Mouse (Mus musculus) kidney, postnatal 0 days (tissue): ENCODE results near the gene Aunip. TPM values are rescaled to one million over a fixed set of nuclear protein-coding genes. Genes with fewer than 3 reads are reported as not detected.

Experiments
- ATAC-seq: fragments of 200-750 bp; cut with Nextera tagmentation; replicated peaks from 2 replicates; pipeline ENCODE4 v1.8.0; 2017; ENCODE audit warnings: low read depth, moderate number of reproducible peaks, moderate TSS enrichment, moderate library complexity; ENCODE audit not compliant: low FRiP score
- DNase-seq: peaks from one replicate; pipeline ENCODE4 v3.0.0-alpha.2; 2016; ENCODE audit warnings: low spot score
- H3K27ac ChIP-seq: fragments of 300-500 bp; sonication (generic); 2 replicates; pipeline ENCODE4 v1.5.1; 2014; ENCODE audit warnings: mild to moderate bottlenecking
- H3K27me3 ChIP-seq: fragments of 300-500 bp; sonication (generic); 2 replicates; pipeline ENCODE4 v1.6.1; 2014; ENCODE audit warnings: low read length, mixed read lengths; ENCODE audit not compliant: insufficient read depth
- H3K36me3 ChIP-seq: fragments of 300-500 bp; sonication (generic); 2 replicates; pipeline ENCODE4 v1.6.1; 2014; ENCODE audit warnings: low read length, mixed read lengths; ENCODE audit not compliant: insufficient read depth
- H3K4me1 ChIP-seq: fragments of 300-500 bp; sonication (generic); replicated peaks from 2 replicates; pipeline ENCODE4 v1.6.1; 2014; ENCODE audit warnings: antibody characterized with exemption, low read length, mixed read lengths; ENCODE audit not compliant: insufficient read depth
- H3K4me2 ChIP-seq: fragments of 300-500 bp; sonication (generic); 2 replicates; pipeline ENCODE4 v1.6.1; 2014; ENCODE audit warnings: mild to moderate bottlenecking, low read length, moderate library complexity, mixed read lengths
- H3K4me3 ChIP-seq: fragments of 300-500 bp; sonication (generic); replicated peaks from 2 replicates; pipeline ENCODE4 v1.5.1; 2014; ENCODE audit warnings: low read depth, low read length
- H3K9ac ChIP-seq: fragments of 300-500 bp; sonication (generic); 2 replicates; pipeline ENCODE4 v1.6.1; 2014; ENCODE audit warnings: low read depth, low read length
- H3K9me3 ChIP-seq: fragments of 300-500 bp; sonication (generic); replicated peaks from 2 replicates; pipeline ENCODE4 v1.6.1; 2016; ENCODE audit warnings: low read length, inconsistent platforms, mixed read lengths
- CTCF ChIP-seq: IDR thresholded peaks from 2 replicates; pipeline ENCODE4 v1.5.1; 2016; ENCODE audit warnings: antibody characterized with exemption, low read depth, mild to moderate bottlenecking, moderate library complexity
- WGBS: fragments of 180-500 bp; shearing (Covaris S2); extraction: QIAGEN DNeasy Blood & Tissue Kit; methylation state at CpG from one replicate; pipeline ENCODE4 v1.1.7; 2014; 5-methylcytosine and 5-hydroxymethylcytosine counted together
- polyA plus RNA-seq: library from polyadenylated mRNA; unstranded; fragments of >200 nt; fragmentation: Nextera tagmentation; extraction: Ambion mirVana; gene quantifications from 2 replicates; pipeline ENCODE4 v1.2.1, GENCODE M21; 2015

Aunip gene
- polyA plus RNA-seq, 1 experiment from 2014 or later, result 5.2 TPM

- Histone ChIP-seq H3K9ac (no peak overlapping the region), H3K4me2 (no peak overlapping the region), H3K4me1 (no peaks in the 10 kb centered on the region), H3K27me3 (no peaks in the 10 kb centered on the region), H3K9me3 (no peaks in the 10 kb centered on the region), H3K36me3 (peaks cover 11% of the 10 kb centered on the region), H3K4me3 (no peak overlapping the region), H3K27ac (no peak overlapping the region)
- DNase-seq (no peak), ATAC-seq (no peak)
- 90% methylated on average over 8 of the region's 8 CpGs for WGBS
- TF ChIP-seq CTCF, result no peak
These were observed 33.9 kb upstream of the Aunip start for GRCm38 (mm10) chr4:134476899-134477298.

- no peak overlapping the region for H3K4me2 ChIP-seq
- TF ChIP-seq CTCF, result peak; percentile 100
These were observed 32.8 kb upstream of the Aunip start for GRCm38 (mm10) chr4:134478031-134478430.

GRCm38 (mm10) chr4:134479839-134480238 lies 31.0 kb upstream of the Aunip start:
- no peak for TF ChIP-seq CTCF
- no peak for ATAC-seq
- WGBS, result 86% methylated on average over 4 of the region's 4 CpGs

More at GRCm38 (mm10) chr4:134478031-134478430, 32.8 kb upstream of the Aunip start:
- no peak overlapping the region for H3K27ac ChIP-seq
- peak; percentile 87 for DNase-seq
- WGBS, result 3% methylated on average over 9 of the region's 9 CpGs
- H3K27me3 ChIP-seq, result no peaks in the 10 kb centered on the region
- H3K9me3 ChIP-seq, result no peaks in the 10 kb centered on the region
- no peak overlapping the region for H3K4me3 ChIP-seq
- peaks cover 5% of the 10 kb centered on the region for H3K36me3 ChIP-seq
- ATAC-seq, result peak; percentile 67
- H3K9ac ChIP-seq, result no peak overlapping the region
- no peaks in the 10 kb centered on the region for H3K4me1 ChIP-seq

GRCm38 (mm10) chr4:134480864-134481263 lies 29.9 kb upstream of the Aunip start:
- H3K27ac ChIP-seq, result no peak overlapping the region
- 0 out of 2 replicates have a peak, but pooled peaks have one; percentile 6 for ATAC-seq
- peak; percentile 83 for DNase-seq
- H3K27me3 ChIP-seq, result no peaks in the 10 kb centered on the region
- TF ChIP-seq CTCF, result peak; percentile 93
- 23% methylated on average over 6 of the region's 6 CpGs for WGBS
- no peak overlapping the region for H3K4me2 ChIP-seq
- H3K4me3 ChIP-seq, result no peak overlapping the region
- H3K36me3 ChIP-seq, result no peaks in the 10 kb centered on the region
- no peaks in the 10 kb centered on the region for H3K9me3 ChIP-seq
- no peaks in the 10 kb centered on the region for H3K4me1 ChIP-seq
- H3K9ac ChIP-seq, result no peak overlapping the region

More at GRCm38 (mm10) chr4:134479839-134480238, 31.0 kb upstream of the Aunip start:
- no peak overlapping the region for H3K27ac ChIP-seq
- no peak overlapping the region for H3K4me3 ChIP-seq
- no peaks in the 10 kb centered on the region for H3K9me3 ChIP-seq
- no peaks in the 10 kb centered on the region; the same call in 1 of the 2 replicates for H3K36me3 ChIP-seq
- H3K9ac ChIP-seq, result no peak overlapping the region
- no peak for DNase-seq
- H3K4me1 ChIP-seq, result no peaks in the 10 kb centered on the region
- H3K27me3 ChIP-seq, result no peaks in the 10 kb centered on the region
- no peak overlapping the region for H3K4me2 ChIP-seq

- H3K4me2 ChIP-seq, result no peak overlapping the region
- 64% methylated on average over 6 of the region's 6 CpGs for WGBS
- TF ChIP-seq CTCF, result no peak
- no peak overlapping the region for H3K4me3 ChIP-seq
- DNase-seq (no peak), ATAC-seq (no peak)
- no peak overlapping the region for H3K27ac ChIP-seq
- no peaks in the 10 kb centered on the region for H3K4me1 ChIP-seq
- no peak overlapping the region for H3K9ac ChIP-seq
- no peaks in the 10 kb centered on the region for H3K27me3 ChIP-seq
- no peaks in the 10 kb centered on the region for H3K36me3 ChIP-seq
- no peaks in the 10 kb centered on the region for H3K9me3 ChIP-seq
These were observed 29.5 kb upstream of the Aunip start for GRCm38 (mm10) chr4:134481270-134481669.

- Histone ChIP-seq H3K27ac (no peak overlapping the region), H3K27me3 (no peaks in the 10 kb centered on the region), H3K4me3 (no peak overlapping the region), H3K4me2 (no peak overlapping the region), H3K36me3 (no peaks in the 10 kb centered on the region), H3K9me3 (no peaks in the 10 kb centered on the region), H3K9ac (no peak overlapping the region), H3K4me1 (no peaks in the 10 kb centered on the region)
- DNase-seq (no peak), ATAC-seq (no peak)
- no peak for TF ChIP-seq CTCF
- 65% methylated on average over 8 of the region's 8 CpGs for WGBS
These were observed 28.4 kb upstream of the Aunip start for GRCm38 (mm10) chr4:134482442-134482841.
